Mouse (Mus musculus) cerebral cortex, adult 2 months (tissue): ENCODE results near the gene Nphp1.

ENCODE experiments used
- WGBS: fragments of 180-500 bp; shearing (Covaris S2); methylation state at CpG from one replicate; pipeline ENCODE4 v1.1.7; 2018; 5-methylcytosine and 5-hydroxymethylcytosine counted together

The Nphp1 gene

DNA sequence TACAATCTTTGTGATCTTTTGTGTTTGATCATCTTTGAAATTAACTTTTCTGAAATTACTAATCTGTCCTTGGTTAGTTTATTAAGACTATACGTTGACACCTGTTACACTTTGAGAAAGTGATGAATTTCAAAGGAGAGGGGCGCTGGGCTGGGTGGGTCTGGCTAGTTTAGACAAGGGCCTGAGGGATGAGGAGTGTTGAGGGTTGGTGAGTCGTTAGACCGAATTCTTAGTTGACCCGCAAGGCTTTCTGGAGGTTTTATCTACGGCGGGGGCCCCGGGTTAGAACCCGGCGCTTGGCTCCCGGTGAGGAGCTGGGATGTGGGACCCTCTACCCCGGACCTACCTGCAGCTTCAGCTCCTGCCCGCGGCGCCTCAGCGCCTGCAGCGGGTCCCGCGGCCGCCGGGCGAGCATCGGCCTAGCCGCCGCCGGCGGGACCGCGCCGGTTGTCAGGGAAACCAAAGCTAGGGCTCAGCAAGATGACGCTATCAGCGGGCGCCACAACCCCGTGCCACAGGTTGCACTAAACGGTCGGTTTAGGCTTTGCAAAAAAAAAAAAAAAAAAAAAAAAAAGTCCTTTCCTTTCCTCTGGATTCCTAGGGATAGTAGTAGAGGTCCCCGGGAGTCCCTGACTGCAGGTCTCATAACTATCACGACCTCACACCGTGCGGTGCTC is at the start of gene Nphp1:
TSS of gene Nphp1 (minus strand) at position 458 of the 677 bp plus-strand sequence.
- under 1% methylated on average over 40 of the region's 40 CpGs for WGBS

DNA sequence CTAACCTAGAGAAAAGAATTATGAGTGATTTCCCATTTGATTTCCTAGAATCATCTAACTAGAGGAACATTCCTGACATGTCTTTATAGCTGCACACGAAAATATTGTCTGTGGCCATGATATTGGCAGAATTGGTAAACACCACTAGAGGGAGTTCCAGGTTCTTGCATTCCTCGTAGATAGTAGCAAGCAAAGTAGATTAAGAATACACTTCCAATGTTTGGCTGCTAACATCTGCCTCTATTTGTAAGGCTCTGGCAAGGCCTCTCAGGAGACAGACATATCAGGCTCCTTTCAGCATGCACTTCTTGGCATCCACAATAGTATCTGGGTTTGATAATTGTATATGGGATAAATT is 44.1 kb upstream of the Nphp1 start:
- WGBS = 14% methylated on average over 2 of the region's 2 CpGs

DNA sequence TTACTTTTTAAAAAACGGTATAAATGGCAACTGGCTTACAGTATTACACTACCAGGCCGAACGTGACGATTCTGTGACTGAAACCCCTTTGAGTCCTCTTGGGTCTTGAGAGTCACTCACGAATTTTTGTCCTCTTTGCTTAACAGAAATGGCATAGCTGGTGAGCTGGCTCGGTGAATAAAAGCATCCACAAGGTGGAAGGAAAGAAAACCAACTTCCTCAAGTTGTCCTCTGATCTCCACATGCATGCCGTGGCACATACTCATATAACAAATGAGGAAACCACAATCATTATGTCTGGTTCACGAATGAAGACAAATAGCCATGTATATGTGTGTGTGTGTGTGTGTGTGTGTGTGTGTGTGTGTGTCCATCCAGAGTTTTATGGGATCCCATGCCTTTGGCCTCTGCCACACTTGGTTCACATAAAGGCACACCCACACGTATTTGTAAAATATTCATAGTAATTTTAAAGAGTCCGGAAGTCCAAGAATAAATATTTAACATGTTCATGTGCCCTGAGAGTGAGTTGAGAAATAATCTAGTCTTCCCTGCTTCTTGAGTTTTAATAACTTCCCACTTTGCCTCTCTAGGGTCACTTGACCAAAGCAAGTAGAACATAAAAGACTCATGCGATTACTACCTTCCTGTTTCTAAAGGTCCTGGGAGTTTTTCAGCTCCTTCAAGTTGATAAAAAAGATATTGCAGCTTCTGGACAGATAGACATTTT is 43.6 kb upstream of the Nphp1 start:
- 30% methylated on average over 11 of the region's 11 CpGs for WGBS

DNA sequence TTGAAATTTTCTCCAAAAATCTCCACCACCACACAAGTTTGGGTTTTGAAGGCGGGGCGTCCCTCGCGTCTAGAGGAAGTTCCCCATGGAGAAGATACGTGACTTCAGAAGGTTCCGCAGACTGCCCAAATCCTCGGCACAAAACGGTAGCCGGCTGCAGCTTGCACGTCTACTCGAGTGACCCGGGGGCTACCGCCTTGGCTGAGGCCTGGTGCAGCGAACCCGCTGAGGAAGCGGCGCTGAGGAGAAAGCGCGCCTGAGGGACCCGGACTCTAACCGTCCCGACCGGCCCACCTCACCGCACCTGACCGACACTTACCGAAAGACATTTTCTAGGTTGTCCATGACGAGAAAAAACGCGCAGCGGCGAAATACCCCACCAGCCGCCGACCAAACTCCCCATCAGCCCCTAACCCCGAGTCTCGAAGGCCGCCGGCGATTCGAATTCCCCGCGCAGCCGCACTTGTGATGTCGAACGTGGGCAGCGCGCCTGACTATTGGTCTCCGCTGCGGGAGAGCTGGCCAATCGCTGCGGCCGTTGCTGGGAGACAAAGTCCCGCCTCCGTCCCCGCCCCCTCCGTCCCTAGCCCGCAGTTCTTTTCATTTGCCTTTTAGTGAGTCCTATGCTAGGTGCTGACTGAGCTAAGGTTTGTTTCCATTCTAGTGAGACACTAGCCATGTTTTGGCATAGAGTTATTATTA is 42.9 kb upstream of the Nphp1 start, which contains the start of gene Bub1:
TSS of gene Bub1 (minus strand) at position 465 of the 702 bp plus-strand sequence.
- under 1% methylated on average over 56 of the region's 56 CpGs for WGBS

DNA sequence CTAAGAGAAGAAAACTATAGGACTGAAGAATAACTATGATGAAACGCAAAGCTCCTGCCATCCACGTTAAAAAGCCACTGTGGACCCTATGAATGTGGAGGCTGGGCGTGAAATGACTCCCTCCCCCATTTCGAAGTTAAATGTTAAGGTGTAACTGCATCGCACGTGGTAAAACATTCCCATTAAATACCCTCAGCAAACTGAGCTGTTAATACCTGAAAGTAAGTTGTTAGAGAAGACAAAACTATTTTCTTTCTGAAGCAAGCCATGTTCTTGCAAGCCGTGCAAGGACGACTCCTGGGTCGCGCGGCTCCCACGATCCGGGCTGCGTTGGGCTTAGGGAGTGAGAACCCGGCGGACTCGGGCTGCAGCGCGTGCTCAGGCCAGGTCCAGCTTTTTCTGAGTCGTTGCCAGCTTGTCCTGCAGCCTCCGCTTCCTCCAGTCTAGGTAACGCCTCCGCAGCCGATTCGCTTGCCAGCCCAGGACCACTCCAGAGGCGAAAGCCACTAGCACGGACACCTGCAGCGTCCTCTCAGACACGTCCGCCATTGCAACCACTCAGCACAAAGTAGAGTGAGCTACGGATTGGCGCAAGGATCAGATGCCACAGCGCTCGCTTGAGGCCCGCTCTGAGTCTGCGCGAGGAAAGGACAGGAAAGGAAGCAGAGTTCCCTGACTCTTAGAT is 3.4 kb upstream of the Nphp1 start, which contains the start of gene Mtln:
TSS of gene Mtln (minus strand) at position 570 of the 685 bp plus-strand sequence.
- WGBS = 1% methylated on average over 37 of the region's 37 CpGs

DNA sequence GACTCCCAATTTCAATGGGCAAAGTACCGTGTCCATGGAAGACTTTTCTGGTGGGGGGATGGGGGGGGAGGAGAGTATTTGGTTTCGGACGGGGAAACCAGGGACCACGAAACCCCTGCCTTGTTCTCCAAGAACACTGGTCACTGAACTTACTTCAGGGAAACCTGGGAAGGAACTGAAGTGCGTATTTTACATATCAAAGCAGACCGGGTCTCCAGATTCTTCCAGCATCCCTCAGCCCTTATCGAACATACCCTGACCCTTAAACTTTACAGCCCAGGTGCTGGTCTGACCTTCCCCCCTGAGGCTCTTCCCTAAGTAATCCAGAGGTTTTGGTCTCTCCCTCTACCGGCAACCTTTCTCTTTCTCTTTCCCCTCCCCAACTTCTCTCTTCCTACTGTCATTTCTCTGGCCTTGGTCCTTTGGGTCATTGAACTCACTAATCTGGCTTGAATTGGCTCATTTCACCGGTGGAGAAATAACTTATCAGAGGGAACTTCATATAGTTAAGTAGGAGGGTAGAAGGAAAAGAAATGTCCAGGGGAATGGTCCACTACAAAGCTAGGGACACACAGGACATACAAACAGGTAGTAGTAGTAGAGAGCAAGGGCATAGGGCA is 1.1 kb upstream of the Nphp1 start:
- WGBS = 31% methylated on average over 9 of the region's 9 CpGs

DNA sequence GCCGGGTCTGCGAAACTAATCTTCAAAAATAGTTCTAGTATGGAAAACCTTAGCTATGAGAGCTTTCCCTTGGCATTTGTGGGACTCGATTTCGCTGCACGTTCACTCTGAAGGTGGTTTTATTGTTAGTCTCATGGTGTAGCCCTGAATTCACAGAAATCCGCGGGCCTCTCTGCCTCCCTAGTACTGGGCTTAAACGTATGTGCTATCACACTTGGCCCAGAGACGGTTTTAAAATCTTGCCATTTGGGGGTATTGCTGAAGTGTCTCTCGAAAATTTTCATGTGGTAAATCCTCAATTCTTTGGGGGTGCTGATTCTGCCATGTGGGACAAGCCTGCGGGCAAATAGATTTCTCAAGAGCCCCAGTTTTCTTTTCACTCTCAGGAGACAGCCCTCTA is 441 bp upstream of the Nphp1 start:
- 4% methylated on average over 11 of the region's 11 CpGs for WGBS

DNA sequence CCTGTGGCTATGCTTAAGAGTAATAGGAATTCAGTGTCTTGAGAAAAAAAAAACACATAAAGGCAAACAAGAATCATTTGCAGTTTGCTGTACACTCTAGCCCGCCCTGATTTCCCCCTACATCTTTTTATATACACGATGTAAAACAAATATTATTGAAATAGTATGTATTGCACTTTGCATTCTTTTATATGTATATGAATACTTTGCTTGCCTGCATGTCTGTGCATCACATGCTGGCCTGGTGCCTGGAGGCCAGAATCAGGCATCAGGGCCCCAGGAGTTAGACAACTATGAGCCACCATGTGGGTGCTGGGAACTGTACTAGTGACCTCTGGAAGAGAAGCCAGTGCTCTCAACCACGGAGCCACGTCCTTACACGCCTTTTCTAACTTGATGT is 1.5 kb downstream of the Nphp1 start:
- WGBS = 95% methylated on average over 5 of the region's 5 CpGs

DNA sequence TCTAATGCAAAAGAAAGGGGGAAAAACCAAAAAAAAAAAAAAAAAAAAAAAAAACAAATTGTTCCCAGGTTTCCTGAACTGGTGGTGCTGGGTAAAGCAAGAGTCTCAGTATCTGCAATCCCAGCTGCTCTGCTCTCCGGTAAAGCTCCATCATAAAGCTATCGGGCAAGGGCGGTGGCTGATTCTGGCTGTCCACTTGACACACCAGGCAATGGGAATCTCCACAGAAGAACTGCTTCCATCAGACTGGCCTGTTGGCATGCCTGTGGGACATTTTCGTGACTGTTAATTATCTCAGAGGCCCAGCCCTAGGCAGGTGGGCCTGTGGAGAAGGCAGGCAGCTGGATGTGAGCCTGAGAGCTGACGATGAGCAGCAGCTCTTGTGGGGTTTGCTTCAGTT is 10.2 kb downstream of the Nphp1 start:
- WGBS = 91% methylated on average over 5 of the region's 5 CpGs

DNA sequence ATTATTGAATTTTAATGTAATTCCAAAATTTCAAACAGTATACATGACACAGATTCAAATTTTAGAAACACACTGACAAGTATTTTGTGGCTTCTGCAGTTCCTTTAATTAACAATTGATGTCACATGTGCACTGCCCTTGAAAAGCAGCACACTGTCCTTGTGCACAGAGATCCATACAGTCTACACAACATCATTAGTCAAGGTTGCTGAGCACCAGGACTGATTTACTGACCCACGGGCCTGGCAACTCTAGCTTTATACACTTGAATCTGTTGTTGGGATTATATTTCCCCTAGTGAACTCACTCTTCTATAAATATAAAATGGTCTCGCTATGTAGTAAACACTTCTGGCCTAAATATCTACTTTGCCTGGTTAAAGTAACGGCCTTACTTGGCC is 13.7 kb downstream of the Nphp1 start:
- 81% methylated on average over 3 of the region's 3 CpGs for WGBS

DNA sequence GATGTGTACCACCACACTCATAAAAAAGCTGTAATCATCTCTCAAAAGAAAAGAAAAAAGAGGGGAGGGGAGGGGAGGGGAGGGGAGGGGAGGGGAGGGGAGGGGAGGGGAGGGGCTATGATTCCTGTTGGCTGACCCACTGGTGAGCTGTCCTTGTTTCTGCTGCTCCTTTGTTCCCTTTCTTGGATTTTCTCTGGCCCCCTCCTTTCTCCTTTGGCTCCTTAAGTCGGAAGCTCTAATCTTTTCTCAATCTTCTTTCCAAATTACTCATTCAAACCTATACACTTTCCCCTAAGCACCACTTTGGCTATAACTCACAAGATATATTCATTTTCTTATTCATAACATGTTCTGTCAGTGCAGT is 14.1 kb downstream of the Nphp1 start:
- WGBS = 41% methylated on average over 1 of the region's 1 CpGs

DNA sequence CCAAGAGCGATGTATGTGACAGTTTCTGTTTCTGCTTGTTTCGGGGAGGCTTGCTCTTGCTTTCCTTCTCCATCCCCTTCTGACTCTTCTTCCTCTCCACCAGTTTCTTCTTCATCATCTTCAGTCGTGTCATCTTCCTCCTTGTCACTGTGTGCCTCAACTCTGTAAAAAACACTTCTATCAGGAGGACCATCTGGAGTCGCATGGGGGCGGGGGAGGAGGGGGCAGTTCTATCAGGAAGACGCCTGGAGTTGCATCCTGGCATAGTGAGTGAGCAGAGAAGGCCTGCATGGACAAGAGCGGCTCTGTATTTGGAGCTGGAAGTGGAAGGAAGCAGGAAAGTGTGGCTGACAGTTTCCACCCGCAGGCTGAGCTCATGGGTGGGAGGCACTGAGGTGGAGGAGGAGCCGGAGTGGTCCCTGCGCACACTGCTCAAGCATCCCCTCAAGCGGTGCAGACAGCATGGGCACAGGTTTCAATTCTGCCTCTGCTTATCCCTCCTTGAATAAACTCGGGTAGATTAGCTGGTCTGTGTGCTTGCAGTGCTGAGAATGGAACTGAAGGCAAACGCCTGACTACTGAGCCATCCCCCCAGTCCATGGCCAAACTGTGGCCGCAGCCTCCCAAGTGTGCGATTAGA is 14.6 kb downstream of the Nphp1 start:
- 32% methylated on average over 13 of the region's 15 CpGs for WGBS

DNA sequence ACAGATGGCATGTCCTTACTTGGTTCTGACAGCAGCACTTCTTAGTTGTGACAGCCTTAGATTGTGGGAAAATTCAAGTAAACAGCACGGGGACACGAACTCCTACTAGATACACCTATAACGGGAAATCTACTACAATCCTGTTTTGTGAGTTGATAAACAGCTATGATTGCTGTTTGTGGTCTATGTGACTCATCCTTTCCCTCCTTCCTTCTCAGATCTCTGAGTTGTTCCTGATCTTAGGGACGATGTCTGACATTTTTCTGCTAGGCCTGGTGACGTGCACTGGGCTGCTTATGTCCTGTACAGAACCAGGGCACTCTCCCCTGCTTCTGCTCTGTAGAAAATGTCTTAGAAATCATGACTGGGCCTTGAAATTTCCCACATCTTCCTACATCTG is 27.1 kb downstream of the Nphp1 start:
- 81% methylated on average over 5 of the region's 5 CpGs for WGBS

DNA sequence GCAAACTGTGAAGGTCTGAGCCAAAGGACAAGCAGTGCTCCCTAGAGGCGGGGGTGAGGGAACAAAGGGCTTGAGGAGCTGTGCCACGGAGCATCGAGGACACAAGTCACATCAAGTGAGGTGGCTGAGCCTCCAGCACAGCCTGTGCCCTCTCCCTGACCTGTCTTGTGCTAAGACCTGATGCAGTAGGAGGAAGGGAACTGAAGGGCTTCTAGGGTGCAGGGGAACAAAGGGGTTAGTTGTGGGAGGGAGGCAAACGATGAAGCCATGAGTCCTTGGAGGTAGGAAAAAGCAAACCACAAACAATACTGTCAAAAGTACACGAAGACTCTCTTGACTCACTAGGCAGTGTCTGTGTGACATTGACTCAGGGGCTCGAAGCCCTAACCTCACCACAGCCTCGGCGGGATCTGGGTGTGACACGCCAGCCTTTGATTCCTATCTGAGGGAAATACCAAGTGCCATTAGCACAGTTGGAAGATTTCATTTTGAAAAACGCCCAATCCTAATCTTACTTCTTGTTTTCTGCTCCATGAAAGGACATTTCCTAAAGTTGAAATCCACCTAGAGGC is 28.2 kb downstream of the Nphp1 start:
- WGBS = 82% methylated on average over 10 of the region's 10 CpGs

DNA sequence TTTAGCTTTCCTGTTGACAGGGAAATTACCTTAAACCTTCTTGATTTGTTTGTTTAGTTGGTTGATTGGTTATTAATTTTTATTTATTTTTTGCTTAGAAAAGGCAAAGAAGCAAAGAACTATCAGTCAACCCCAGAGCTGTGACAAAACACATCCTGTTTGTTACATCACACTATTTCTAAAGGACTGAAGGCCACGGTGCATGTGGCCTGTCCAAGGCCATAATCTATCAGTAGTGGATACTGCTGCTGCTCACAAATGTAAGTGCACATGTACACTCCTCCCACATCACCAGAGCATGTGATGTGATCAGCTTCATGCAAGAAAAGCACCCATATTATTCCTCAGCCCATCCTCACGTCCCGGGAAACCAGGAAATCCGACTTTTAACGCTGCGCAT is 28.7 kb downstream of the Nphp1 start:
- 92% methylated on average over 6 of the region's 6 CpGs for WGBS

DNA sequence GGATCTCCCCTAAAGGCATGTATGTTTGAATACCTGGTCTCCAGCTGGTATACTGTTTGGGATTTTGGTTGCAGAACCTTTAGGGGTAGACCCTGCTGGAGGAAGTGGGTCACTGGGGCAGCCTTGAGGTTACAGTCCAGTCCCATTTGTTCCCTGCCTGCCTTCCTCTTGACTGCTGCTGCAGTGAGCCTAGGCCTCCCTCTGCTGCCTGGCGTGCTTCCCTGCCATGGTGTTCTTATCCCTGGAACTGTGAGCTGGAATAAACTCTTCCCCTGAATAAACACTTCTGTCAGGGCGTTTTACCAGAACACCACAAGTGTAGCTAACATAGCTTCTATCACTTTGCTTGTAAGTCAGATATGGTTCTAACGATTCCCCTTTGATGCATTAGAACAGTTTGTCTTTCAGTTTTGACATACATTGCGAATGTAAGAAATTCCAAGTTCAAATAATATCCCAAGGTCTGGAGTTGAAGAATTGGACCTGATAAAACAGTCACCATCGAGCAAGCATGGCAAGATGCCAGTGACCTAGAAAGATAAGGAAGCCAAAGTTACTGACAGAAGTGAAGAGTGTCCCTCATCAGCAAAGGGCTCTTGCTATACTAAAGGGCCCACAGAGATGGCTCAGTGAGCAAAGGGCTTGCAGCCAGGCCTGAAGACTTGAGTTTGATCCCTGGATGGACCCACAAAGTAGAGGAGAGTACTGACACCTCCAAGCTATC is 29.4 kb downstream of the Nphp1 start:
- WGBS = 77% methylated on average over 5 of the region's 5 CpGs

DNA sequence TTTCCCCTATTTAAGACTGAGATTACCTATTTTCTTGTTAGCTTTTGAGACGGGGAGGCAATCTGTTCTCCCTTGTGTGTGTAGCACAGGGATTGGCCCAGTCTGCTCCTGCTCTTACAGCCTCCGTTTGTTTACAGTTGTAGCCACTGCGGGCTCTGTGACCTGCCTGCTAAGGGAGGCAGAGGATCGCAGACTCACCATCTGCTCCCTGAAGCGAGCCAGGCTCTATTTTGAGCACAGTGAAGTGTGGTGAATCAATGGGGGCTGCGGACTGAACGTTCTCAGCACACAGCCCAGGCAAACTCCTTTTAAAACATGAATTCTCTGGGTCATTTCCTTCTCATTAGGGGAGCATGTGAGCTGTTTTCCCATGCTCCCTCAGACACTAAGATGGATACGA is 31.5 kb downstream of the Nphp1 start:
- 26% methylated on average over 8 of the region's 8 CpGs for WGBS

DNA sequence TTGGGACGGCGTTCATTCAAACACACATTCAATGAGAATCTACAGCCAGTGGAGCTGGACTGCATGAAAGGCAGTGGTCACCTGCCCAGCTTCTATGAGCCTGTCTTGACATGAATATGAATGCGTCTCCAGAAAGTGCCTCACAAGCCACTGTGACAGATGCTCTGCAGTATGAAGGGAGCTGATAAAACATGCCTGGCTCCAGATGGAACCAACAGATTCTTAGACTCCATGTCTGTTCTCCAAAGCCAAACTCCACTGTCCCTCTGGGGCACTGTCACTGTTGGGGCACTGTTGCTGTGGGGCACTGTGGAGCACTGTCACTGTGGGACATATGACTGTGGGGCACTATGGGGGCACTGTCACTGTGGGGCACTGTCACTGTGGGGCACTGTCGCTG is 34.6 kb downstream of the Nphp1 start:
- WGBS = 89% methylated on average over 4 of the region's 4 CpGs

DNA sequence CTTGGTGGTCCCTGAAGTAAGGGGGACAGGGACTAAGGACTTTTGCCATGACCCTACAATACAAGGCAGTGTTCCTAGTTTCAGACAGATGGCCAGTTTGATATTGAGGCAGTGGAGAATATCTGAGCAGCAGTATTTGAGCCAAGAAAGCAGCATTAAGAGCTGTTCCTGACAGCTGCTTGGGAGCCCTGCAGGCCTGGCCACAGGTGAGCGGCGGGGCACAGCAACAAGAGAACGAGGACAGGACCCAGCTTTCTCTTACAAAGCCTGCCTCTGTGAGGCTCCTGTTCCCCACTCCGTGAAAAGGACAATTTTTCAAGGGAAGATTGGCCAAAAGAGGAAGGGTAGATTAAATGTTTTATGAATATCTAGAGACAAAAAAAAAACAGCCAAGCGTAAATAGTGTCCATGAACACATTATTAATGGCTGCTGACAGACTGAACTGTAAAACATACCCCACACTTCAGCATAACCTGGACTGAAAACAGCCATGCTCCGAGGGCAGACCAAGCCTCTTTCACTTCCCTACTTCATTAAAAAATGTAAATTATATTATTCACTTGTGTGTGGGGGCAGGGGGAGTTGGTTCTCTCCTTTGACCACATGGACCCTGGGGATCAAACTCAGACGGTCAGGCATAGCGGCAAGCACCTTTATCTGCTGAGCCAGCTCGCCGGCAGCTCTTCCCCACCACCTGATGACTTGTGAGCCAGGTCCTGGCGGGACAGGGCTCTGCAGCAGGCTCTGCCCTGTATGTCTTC is 36.7 kb downstream of the Nphp1 start:
- WGBS = 89% methylated on average over 11 of the region's 11 CpGs

DNA sequence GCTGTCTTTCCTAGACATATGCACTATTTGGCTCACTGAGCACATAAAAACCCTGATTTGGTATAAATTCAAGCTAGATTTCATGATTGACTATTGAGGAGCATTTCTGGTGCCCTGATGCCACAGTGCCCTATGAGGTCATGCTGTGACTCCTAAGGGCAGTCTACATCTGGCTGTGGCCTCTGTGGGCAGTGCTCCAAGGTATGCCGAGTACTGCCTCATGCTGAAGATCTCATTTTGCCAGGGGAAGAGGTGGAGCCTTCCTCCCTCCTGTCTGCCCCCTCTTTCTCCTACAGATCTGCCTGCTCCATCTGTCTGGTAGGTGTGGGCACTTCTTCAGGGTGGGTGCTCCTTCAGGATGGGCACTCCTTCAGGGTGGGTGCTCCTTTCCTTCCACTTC is 39.3 kb downstream of the Nphp1 start:
- WGBS = 39% methylated on average over 1 of the region's 1 CpGs
